Mouse (Mus musculus): ENCODE data around the gene Scnm1. TPM values are rescaled to one million over a fixed set of nuclear protein-coding genes. Genes with fewer than 3 reads are reported as not detected.

Gene Scnm1
- polyA plus RNA-seq, 1 experiment from 2014 or later: 23.7 TPM

DNA sequence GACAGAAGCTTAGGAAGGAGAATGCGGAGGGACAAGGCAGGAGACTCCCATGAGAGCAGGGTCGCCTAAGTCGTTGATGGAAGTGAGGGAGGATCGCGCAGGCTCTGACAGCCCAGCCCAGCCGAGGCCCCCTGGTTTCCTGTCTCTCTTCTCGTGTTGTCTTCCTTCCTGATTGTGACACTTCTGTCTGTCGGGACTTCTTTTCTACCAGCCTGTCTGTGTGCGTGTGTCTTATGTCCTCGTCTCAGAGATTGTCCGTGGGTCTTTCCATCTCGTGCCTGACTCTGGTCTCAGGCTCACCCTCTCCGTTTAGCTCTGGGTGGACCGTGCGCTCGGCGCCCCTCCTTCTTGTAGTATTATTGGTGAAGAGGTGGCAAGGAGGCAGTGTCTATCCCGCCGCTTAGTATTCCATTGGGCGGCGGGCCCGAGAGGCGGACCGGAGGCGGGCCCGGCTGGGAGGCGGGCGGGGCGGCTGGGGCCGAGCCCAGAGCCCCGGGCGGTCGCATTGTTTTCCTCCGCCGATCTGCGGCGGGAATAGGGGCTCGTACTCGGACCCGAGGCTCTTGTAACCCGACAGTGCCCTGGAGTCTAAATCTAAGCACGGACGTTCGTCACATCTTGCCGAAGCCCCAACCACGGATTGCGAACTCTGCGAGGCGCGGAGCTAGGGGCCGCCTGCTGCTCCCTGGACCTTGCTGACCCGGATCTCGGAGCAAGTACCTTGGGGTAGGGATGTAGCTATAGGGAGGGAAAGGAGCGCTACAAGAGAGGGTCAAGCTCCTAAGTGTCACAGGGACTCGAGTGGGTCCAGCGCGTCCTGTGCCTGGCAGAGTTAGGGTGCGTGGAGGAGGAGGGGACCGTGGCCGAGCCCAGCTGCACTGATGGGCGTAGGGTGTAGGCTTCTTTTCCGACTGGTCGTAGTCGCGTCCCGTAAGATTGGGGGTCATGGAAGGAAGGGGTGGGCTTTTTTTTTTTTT lies 26.5 kb upstream of the Scnm1 start, which contains the start of gene Sema6c:
Sema6c (plus strand) TSS at position 471 of the 977 bp plus-strand sequence.
- H3K27me3 ChIP-seq (ENCODE audit: insufficient read depth, low read length): peaks cover 32% of the 10 kb centered on the region
- WGBS (ENCODE audit: insufficient replicate concordance): under 1% methylated on average over 66 of the region's 66 CpGs

DNA sequence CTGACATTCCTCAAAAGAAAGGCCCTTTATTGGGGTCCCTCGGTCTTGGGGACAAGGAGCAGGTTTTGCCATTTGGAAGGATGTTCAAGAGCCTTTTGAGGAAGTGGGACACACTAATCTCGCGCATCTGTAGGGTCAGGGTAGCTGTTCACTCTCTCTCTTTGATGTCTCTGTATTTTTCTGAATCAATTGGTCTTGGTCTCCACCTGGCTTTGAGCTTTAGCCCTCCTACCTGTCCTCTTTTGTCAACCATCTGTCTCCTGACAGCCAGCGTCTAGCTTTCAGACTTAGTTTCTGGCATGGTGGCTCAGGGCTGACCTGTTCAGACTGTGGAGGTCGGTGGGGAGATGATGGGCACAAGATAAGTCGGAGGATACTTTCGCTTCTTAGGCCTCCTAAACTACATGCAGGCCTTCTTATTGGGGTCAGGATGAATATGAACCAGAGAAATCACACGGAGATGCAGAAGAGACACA lies 25.7 kb upstream of the Scnm1 start:
- DNase-seq: no peak
- H3K4me2 ChIP-seq (ENCODE audit: low read depth, low read length): peak overlapping the region; percentile 98
- H3K4me3 ChIP-seq (ENCODE audit: low read depth, low read length): peak overlapping the region; percentile 63
- H3K4me1 ChIP-seq (ENCODE audit: insufficient read depth): peaks cover 8% of the 10 kb centered on the region; the same call in 1 of the 2 replicates
- ATAC-seq: no peak
- H3K36me3 ChIP-seq (replicated peaks; ENCODE audit: insufficient read depth, low read length): no peaks in the 10 kb centered on the region
- H3K27me3 ChIP-seq (ENCODE audit: insufficient read depth, low read length): peaks cover 32% of the 10 kb centered on the region
- WGBS (ENCODE audit: insufficient replicate concordance): 16% methylated on average over 8 of the region's 8 CpGs
- H3K9me3 ChIP-seq (ENCODE audit: low read length): no peaks in the 10 kb centered on the region
- H3K27ac ChIP-seq (ENCODE audit: low read depth): no peak overlapping the region
- TF ChIP-seq EP300 (IDR thresholded peaks at IDR 0.05; ENCODE audit: low read depth) (no peak), CTCF (IDR thresholded peaks at IDR 0.05; ENCODE audit: low read depth) (no peak)
- H3K9ac ChIP-seq (replicated peaks): peak overlapping the region; percentile 53

More for the DNA sequence above, 26.5 kb upstream of the Scnm1 start, which contains the start of gene Sema6c:
- peak within 1 kb of the TSS; percentile 53 for H3K9ac ChIP-seq (replicated peaks)
- ATAC-seq: peak; percentile 98
- H3K9me3 ChIP-seq (ENCODE audit: low read length): no peaks in the 10 kb centered on the region
- H3K4me1 ChIP-seq (ENCODE audit: insufficient read depth): peaks cover 8% of the 10 kb centered on the region; the same call in 1 of the 2 replicates
- no peak within 1 kb of the TSS for H3K27ac ChIP-seq (ENCODE audit: low read depth)
- TF ChIP-seq CTCF (IDR thresholded peaks at IDR 0.05; ENCODE audit: low read depth): peak; percentile 10; the same call in 1 of the 2 replicates
- TF ChIP-seq EP300 (IDR thresholded peaks at IDR 0.05; ENCODE audit: low read depth): no peak
- H3K4me3 ChIP-seq (ENCODE audit: low read depth, low read length): peak within 1 kb of the TSS; percentile 63
- DNase-seq: peak; percentile 89
- peak within 1 kb of the TSS; percentile 98 for H3K4me2 ChIP-seq (ENCODE audit: low read depth, low read length)
- no peaks in the 10 kb centered on the region for H3K36me3 ChIP-seq (replicated peaks; ENCODE audit: insufficient read depth, low read length)

DNA sequence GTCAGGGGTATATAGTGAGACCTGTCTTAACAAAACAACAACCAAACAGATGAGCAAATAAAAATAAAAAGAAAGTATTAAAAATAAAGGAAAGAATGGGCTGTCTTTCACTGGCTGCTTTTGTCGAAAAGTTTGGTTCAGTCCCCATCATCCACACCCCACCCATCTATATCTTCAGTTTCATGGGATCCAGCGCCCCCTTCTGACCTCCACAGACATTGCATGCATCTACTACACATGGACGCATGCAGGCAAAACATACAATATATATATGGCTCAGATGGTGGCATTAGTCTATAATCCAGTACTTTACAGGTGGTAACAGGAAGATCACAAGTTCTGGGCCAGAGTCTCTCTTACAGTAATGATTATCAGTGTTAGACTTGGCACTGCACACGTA lies 20.1 kb upstream of the Scnm1 start:
- Histone ChIP-seq H3K4me2 (ENCODE audit: low read depth, low read length) (no peak overlapping the region), H3K9me3 (ENCODE audit: low read length) (no peaks in the 10 kb centered on the region), H3K36me3 (replicated peaks; ENCODE audit: insufficient read depth, low read length) (no peaks in the 10 kb centered on the region), H3K4me1 (ENCODE audit: insufficient read depth) (no peaks in the 10 kb centered on the region), H3K9ac (replicated peaks) (no peak overlapping the region), H3K27ac (ENCODE audit: low read depth) (no peak overlapping the region), H3K27me3 (ENCODE audit: insufficient read depth, low read length) (no peaks in the 10 kb centered on the region), H3K4me3 (ENCODE audit: low read depth, low read length) (no peak overlapping the region)
- DNase-seq: peak; percentile 73
- 36% methylated on average over 4 of the region's 4 CpGs for WGBS (ENCODE audit: insufficient replicate concordance)
- no peak for ATAC-seq
- TF ChIP-seq EP300 (IDR thresholded peaks at IDR 0.05; ENCODE audit: low read depth) (no peak), CTCF (IDR thresholded peaks at IDR 0.05; ENCODE audit: low read depth) (peak; percentile 80)

DNA sequence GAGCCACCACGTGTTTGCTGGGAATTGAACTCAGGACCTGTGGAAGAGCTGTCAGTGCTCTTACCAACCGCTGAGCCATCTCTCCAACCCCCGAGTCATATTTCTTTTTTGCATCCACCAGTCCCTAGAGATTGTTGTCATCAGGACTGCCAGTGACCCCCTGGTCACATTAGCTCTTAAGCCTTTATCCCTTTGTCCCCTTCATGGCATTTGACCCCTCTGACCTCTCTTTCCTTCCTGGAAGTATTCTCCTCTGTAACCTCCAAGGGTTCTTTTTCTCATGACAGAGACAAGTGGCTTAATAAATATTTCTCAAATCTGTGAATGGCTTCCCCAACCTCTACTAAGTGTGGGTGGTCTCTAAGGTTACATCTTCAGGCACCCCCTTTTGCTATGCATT lies 14.1 kb upstream of the Scnm1 start:
- TF ChIP-seq CTCF (IDR thresholded peaks at IDR 0.05; ENCODE audit: low read depth) (no peak), EP300 (IDR thresholded peaks at IDR 0.05; ENCODE audit: low read depth) (no peak)
- Histone ChIP-seq H3K4me1 (ENCODE audit: insufficient read depth) (no peaks in the 10 kb centered on the region), H3K9me3 (ENCODE audit: low read length) (no peaks in the 10 kb centered on the region), H3K27ac (ENCODE audit: low read depth) (no peak overlapping the region), H3K36me3 (replicated peaks; ENCODE audit: insufficient read depth, low read length) (no peaks in the 10 kb centered on the region), H3K4me3 (ENCODE audit: low read depth, low read length) (no peak overlapping the region), H3K4me2 (ENCODE audit: low read depth, low read length) (no peak overlapping the region), H3K9ac (replicated peaks) (no peak overlapping the region), H3K27me3 (ENCODE audit: insufficient read depth, low read length) (no peaks in the 10 kb centered on the region)
- 58% methylated on average over 3 of the region's 3 CpGs for WGBS (ENCODE audit: insufficient replicate concordance)
- DNase-seq (no peak), ATAC-seq (no peak)

DNA sequence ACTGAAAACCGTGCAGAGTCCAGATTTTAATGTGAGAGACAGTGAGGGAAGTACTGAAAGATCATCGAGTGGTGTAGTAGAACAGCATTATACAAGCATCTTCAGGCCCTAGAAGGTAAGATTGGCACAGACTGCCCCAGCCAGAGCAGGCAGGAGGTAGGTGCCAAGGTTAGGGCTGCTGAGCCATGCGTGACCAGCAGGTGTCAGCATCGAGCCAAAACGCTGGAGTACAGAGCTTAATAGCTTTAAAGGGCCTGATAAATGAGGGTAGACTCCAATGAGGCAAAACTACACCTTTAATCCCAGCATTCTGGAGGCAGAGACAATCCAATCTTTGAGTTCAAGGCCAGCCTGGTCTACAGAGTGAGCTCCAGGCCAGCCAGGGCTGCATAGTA lies 8.8 kb upstream of the Scnm1 start:
- Histone ChIP-seq H3K4me3 (ENCODE audit: low read depth, low read length) (no peak overlapping the region), H3K9me3 (ENCODE audit: low read length) (no peaks in the 10 kb centered on the region), H3K4me2 (ENCODE audit: low read depth, low read length) (peak overlapping the region; percentile 60; the same call in 1 of the 2 replicates), H3K27ac (ENCODE audit: low read depth) (no peak overlapping the region), H3K27me3 (ENCODE audit: insufficient read depth, low read length) (no peaks in the 10 kb centered on the region), H3K4me1 (ENCODE audit: insufficient read depth) (peaks cover 16% of the 10 kb centered on the region), H3K36me3 (replicated peaks; ENCODE audit: insufficient read depth, low read length) (peaks cover 16% of the 10 kb centered on the region; the same call in 1 of the 2 replicates), H3K9ac (replicated peaks) (no peak overlapping the region)
- ATAC-seq (peak; percentile 84), DNase-seq (peak; percentile 90)
- WGBS (ENCODE audit: insufficient replicate concordance): 10% methylated on average over 5 of the region's 5 CpGs
- TF ChIP-seq EP300 (IDR thresholded peaks at IDR 0.05; ENCODE audit: low read depth) (no peak), CTCF (IDR thresholded peaks at IDR 0.05; ENCODE audit: low read depth) (peak; percentile 98)
